Mouse (Mus musculus) liver, embryonic 14.5 days (tissue): ENCODE results near the gene Cd2bp2.

Experiments
- CTCF ChIP-seq: IDR thresholded peaks from 2 replicates; pipeline ENCODE4 v1.5.1; 2016; ENCODE audit warnings: antibody characterized with exemption, low read depth, control low read depth
- EP300 ChIP-seq: IDR thresholded peaks from 2 replicates; pipeline ENCODE4 v1.6.1; 2016; ENCODE audit warnings: antibody characterized with exemption, low read depth

DNA sequence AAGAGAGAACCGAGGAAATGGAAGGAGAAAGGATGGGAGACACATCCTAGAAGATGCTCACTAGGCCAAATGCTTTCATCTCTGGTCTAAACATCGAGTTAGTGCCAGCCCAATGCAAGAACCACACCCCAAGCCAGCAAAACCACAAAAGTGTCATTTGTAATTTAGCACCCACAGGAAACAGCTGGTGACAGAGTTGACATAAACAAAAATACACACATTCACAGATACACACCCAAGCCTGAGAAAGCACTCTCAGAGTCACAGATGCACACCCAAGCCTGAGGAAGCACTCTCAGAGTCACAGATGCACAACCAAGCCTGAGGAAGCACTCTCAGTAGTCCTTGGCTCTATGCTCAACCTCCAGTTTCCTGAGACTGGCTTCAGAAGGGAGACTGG lies 15.1 kb downstream of the Cd2bp2 start:
- TF ChIP-seq CTCF, result no peak
- TF ChIP-seq EP300, result no peak
